Comparison of ENCODE assay signal across 8 mouse cellular contexts in genomic region chr6:145865886-145866851, GRCm38 (mm10). TPM values are rescaled to one million over a fixed set of nuclear protein-coding genes. Genes with fewer than 3 reads are reported as not detected.
DNase-seq lines count a peak whose midpoint lies in the region; ATAC-seq and TF ChIP-seq lines count a peak whose summit lies in the region.

No protein-coding gene starts in this region.

- no peaks in the 10 kb centered on the region for H3K9me3 ChIP-seq in embryonic facial prominence, embryonic 11.5 days (replicated peaks; ENCODE audit: control insufficient read depth, low read length)
- H3K9me3 ChIP-seq in limb, embryonic 10.5 days (replicated peaks) = no peaks in the 10 kb centered on the region
- H3K9me3 ChIP-seq in midbrain, embryonic 11.5 days (ENCODE audit: control insufficient read depth, low read length) = no peaks in the 10 kb centered on the region

- peak; percentile 51; the same call in 1 of the 2 replicates for TF ChIP-seq EP300 in heart, adult 2 months (IDR thresholded peaks at IDR 0.05; ENCODE audit: insufficient read depth, low read depth, low read length)

- no peak for TF ChIP-seq POLR2A in thymus, adult 2 months (IDR thresholded peaks at IDR 0.05; ENCODE audit: control insufficient read depth, extremely low read depth, insufficient read depth, low read length, poor library complexity)
- peak; percentile 93 for TF ChIP-seq POLR2A in heart, adult 2 months (IDR thresholded peaks at IDR 0.05; ENCODE audit: insufficient read depth, low read depth, low read length)
- 0 out of 2 replicates have a peak, but pooled peaks have one; percentile 37 for TF ChIP-seq POLR2A in small intestine, adult 2 months (IDR thresholded peaks at IDR 0.05; ENCODE audit: low read depth, low read length)

- H3K4me3 ChIP-seq in thymus, adult 2 months (ENCODE audit: control insufficient read depth, insufficient read depth, low read length) = peak overlapping the region; percentile 42
- H3K4me3 ChIP-seq in embryonic facial prominence, embryonic 11.5 days (ENCODE audit: low read depth, low read length) = peak overlapping the region; percentile 44
- peak overlapping the region; percentile 66 for H3K4me3 ChIP-seq in heart, adult 2 months
- H3K4me3 ChIP-seq in limb, embryonic 10.5 days = peak overlapping the region; percentile 61
- H3K4me3 ChIP-seq in midbrain, embryonic 11.5 days (ENCODE audit: low read depth, low read length) = peak overlapping the region; percentile 49
- H3K4me3 ChIP-seq in small intestine, adult 2 months (ENCODE audit: low read depth, low read length) = peak overlapping the region; percentile 64

- DNase-seq in thymus, adult 2 months = no peak
- no peak for DNase-seq in thymus, adult 18-20 months
- peak; percentile 77 for DNase-seq in embryonic facial prominence, embryonic 11.5 days (ENCODE audit: low spot score)
- peak; percentile 94 to 95 for DNase-seq in heart, adult 2 months
- DNase-seq in kidney, adult 18-20 months = peak; percentile 89
- peak; percentile 76 for DNase-seq in limb, embryonic 10.5 days (ENCODE audit: low spot score)
- DNase-seq in midbrain, embryonic 11.5 days (ENCODE audit: low spot score, missing footprints) = peak; percentile 96

- 0 out of 2 replicates have a peak, but pooled peaks cover 2% of the 10 kb centered on the region for H3K79me2 ChIP-seq in heart, adult 2 months (replicated peaks; ENCODE audit: control insufficient read depth, insufficient read depth, low read length)

- no peak for TF ChIP-seq CTCF in thymus, adult 2 months (IDR thresholded peaks at IDR 0.05; ENCODE audit: borderline replicate concordance, control insufficient read depth, extremely low read depth, insufficient read depth, low read length, poor library complexity)
- no peak for TF ChIP-seq CTCF in heart, adult 2 months (IDR thresholded peaks at IDR 0.05)
- TF ChIP-seq CTCF in small intestine, adult 2 months (IDR thresholded peaks at IDR 0.05; ENCODE audit: extremely low read depth, insufficient read length, insufficient replicate concordance, low read depth, low read length) = no peak

- peak; percentile 21; the same call in 1 of the 2 replicates for ATAC-seq in embryonic facial prominence, embryonic 11.5 days (replicated peaks; ENCODE audit: insufficient number of reproducible peaks, low FRiP score, low TSS enrichment, low read depth)
- peak; percentile 72 for ATAC-seq in midbrain, embryonic 11.5 days (ENCODE audit: low FRiP score)

- H3K4me2 ChIP-seq in embryonic facial prominence, embryonic 11.5 days (ENCODE audit: low read depth, low read length) = peak overlapping the region; percentile 99
- peak overlapping the region; percentile 99 for H3K4me2 ChIP-seq in midbrain, embryonic 11.5 days

- H3K9ac ChIP-seq in embryonic facial prominence, embryonic 11.5 days (replicated peaks; ENCODE audit: low read length) = peak overlapping the region; percentile 56
- H3K9ac ChIP-seq in heart, adult 2 months (ENCODE audit: low read depth, low read length) = peak overlapping the region; percentile 99
- peak overlapping the region; percentile 63 for H3K9ac ChIP-seq in midbrain, embryonic 11.5 days (ENCODE audit: low read length)

- intact Hi-C loops in heart, adult 2 months (cut with DNase I) = loop anchor here (1.0 to 5.0 kb wide), 4 partner anchors 13 to 405 kb away; partner anchors contain the start of gene Rassf8

- H3K4me1 ChIP-seq in thymus, adult 2 months (replicated peaks; ENCODE audit: control insufficient read depth, insufficient read depth, low read length) = peaks cover 29% of the 10 kb centered on the region
- peaks cover 2% of the 10 kb centered on the region for H3K4me1 ChIP-seq in embryonic facial prominence, embryonic 11.5 days (ENCODE audit: control insufficient read depth, insufficient read depth, low read length)
- H3K4me1 ChIP-seq in heart, adult 2 months (ENCODE audit: control insufficient read depth, insufficient read depth, low read length) = peaks cover 3% of the 10 kb centered on the region
- peaks cover 51% of the 10 kb centered on the region for H3K4me1 ChIP-seq in limb, embryonic 10.5 days
- peaks cover 22% of the 10 kb centered on the region for H3K4me1 ChIP-seq in midbrain, embryonic 11.5 days (ENCODE audit: control insufficient read depth, insufficient read depth, low read length)
- H3K4me1 ChIP-seq in small intestine, adult 2 months (ENCODE audit: control insufficient read depth, insufficient read depth, insufficient read length, low read length) = peaks cover 6% of the 10 kb centered on the region; the same call in 1 of the 2 replicates

- H3K27me3 ChIP-seq in thymus, adult 2 months (ENCODE audit: control insufficient read depth, insufficient read depth, low read length) = peaks cover 34% of the 10 kb centered on the region
- H3K27me3 ChIP-seq in embryonic facial prominence, embryonic 11.5 days (ENCODE audit: control insufficient read depth, insufficient read depth, low read length) = peaks cover 27% of the 10 kb centered on the region
- H3K27me3 ChIP-seq in heart, adult 2 months (ENCODE audit: control insufficient read depth, insufficient read depth, low read length) = no peaks in the 10 kb centered on the region
- H3K27me3 ChIP-seq in limb, embryonic 10.5 days (ENCODE audit: low read depth, poor library complexity, severe bottlenecking) = peaks cover 80% of the 10 kb centered on the region
- H3K27me3 ChIP-seq in midbrain, embryonic 11.5 days (ENCODE audit: control insufficient read depth, insufficient read depth, low read length) = peaks cover 57% of the 10 kb centered on the region
- peaks cover 29% of the 10 kb centered on the region for H3K27me3 ChIP-seq in small intestine, adult 2 months (ENCODE audit: control insufficient read depth, insufficient read depth, low read length)

- no peak overlapping the region; the same call in 1 of the 2 replicates for H3K27ac ChIP-seq in thymus, adult 2 months (ENCODE audit: control insufficient read depth, insufficient read depth, low read length)
- H3K27ac ChIP-seq in embryonic facial prominence, embryonic 11.5 days (replicated peaks; ENCODE audit: low read depth, low read length) = no peak overlapping the region
- H3K27ac ChIP-seq in heart, adult 2 months = peak overlapping the region; percentile 97
- peak overlapping the region; percentile 81 for H3K27ac ChIP-seq in limb, embryonic 10.5 days
- H3K27ac ChIP-seq in midbrain, embryonic 11.5 days (ENCODE audit: low read depth, low read length) = no peak overlapping the region
- peak overlapping the region; percentile 82 for H3K27ac ChIP-seq in small intestine, adult 2 months (ENCODE audit: insufficient read depth, low read depth, low read length)

- H3K36me3 ChIP-seq in thymus, adult 2 months (ENCODE audit: control insufficient read depth, insufficient read depth, low read length) = no peaks in the 10 kb centered on the region
- no peaks in the 10 kb centered on the region for H3K36me3 ChIP-seq in embryonic facial prominence, embryonic 11.5 days (replicated peaks; ENCODE audit: control insufficient read depth, insufficient read depth, low read depth, low read length)
- peaks cover 2% of the 10 kb centered on the region for H3K36me3 ChIP-seq in heart, adult 2 months (ENCODE audit: control insufficient read depth, insufficient read depth, low read length)
- H3K36me3 ChIP-seq in limb, embryonic 10.5 days = no peaks in the 10 kb centered on the region
- no peaks in the 10 kb centered on the region for H3K36me3 ChIP-seq in midbrain, embryonic 11.5 days (ENCODE audit: control insufficient read depth, insufficient read depth, low read length)
- no peaks in the 10 kb centered on the region for H3K36me3 ChIP-seq in small intestine, adult 2 months (ENCODE audit: control insufficient read depth, insufficient read depth, low read length)

- 1% methylated on average over 69 of the region's 69 CpGs for WGBS in thymus, adult 2 months
- under 1% methylated on average over 63 of the region's 69 CpGs for WGBS in embryonic facial prominence, embryonic 11.5 days
- WGBS in heart, adult 2 months = under 1% methylated on average over 69 of the region's 69 CpGs
- WGBS in limb, embryonic 10.5 days = under 1% methylated on average over 66 of the region's 69 CpGs
- WGBS in midbrain, embryonic 11.5 days = under 1% methylated on average over 69 of the region's 69 CpGs
- 1% methylated on average over 69 of the region's 69 CpGs for WGBS in small intestine, adult 2 months

RNA-seq across cellular contexts. Expression of gene Bhlhe41, which starts 0.8 kb away (rescaled TPM):
- 10.5 and 16.1 TPM in 2 replicates for polyA plus RNA-seq in thymus, adult 2 months (2012; rRNA removed)
- 1.7 and 2.0 TPM in 2 replicates for polyA plus RNA-seq in embryonic facial prominence, embryonic 11.5 days (2014; fragmentation: Nextera tagmentation; extraction: Ambion mirVana)
- 10 to 100 TPM; 10.4 to 32.3 TPM for total RNA-seq in heart, adult 2 months (2021)
- 4.7 and 4.9 TPM in 2 replicates for polyA plus RNA-seq in heart, adult 2 months (2012; rRNA removed)
- polyA plus RNA-seq in limb, embryonic 10.5 days (2016; fragmentation: Nextera tagmentation; extraction: Ambion mirVana) = 0.23 and 0.26 TPM in 2 replicates
- polyA plus RNA-seq in midbrain, embryonic 11.5 days (2014; fragmentation: Nextera tagmentation; extraction: Ambion mirVana) = 1.9 and 2.1 TPM in 2 replicates
- polyA plus RNA-seq in small intestine, adult 2 months (2012; rRNA removed) = 1.9 and 2.7 TPM in 2 replicates

Comparison
In these comparisons a context has a peak if more than half of its experiments do, and no peak if none do; other contexts are left out.
1. DNase-seq: peak in embryonic facial prominence, embryonic 11.5 days (single experiment), heart, adult 2 months (2 of 2), kidney, adult 18-20 months (single experiment), limb, embryonic 10.5 days (single experiment) and midbrain, embryonic 11.5 days (single experiment); none in thymus, adult 2 months (single experiment) and thymus, adult 18-20 months (0 of 2).
2. H3K27ac ChIP-seq: peak in heart, adult 2 months (single experiment), limb, embryonic 10.5 days (single experiment) and small intestine, adult 2 months (single experiment); none in thymus, adult 2 months (single experiment), embryonic facial prominence, embryonic 11.5 days (single experiment) and midbrain, embryonic 11.5 days (single experiment).
3. Peak in every context shown above with its lines, with median percentiles within 50 percentile points of each other: H3K4me3 ChIP-seq and H3K9ac ChIP-seq.